Mouse (Mus musculus): ENCODE results near the gene Rab3ip.

Gene Rab3ip

DNA sequence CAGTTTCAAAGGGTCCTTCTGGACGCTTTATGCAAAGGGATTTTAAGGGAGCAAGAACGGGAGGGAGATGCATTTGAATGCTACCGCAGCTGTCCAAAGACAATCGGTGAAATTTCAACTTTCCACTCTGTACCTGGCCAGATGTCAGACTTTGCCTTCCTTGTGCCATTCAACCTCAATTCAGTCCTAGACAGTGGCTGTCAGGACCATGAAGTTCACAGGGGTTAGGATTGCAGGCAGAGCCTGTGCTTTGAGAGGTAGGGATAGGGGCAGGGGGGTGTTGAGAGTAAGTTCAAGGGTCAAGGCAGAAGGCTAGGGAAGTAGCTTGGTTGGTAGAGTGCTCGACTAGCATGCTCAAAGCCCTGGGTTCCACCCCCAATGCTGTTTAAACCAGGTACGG, 79.8 kb downstream of the Rab3ip start:
- DNase-seq (ENCODE audit: low spot score): no peak

Measured in T-cell, adult 2 months (primary cell).